Mouse (Mus musculus): ENCODE measurements at regions not wholly inside any gene's neighbourhood (a gene's known extent, or its start where the extent isn't known, plus 50 kb on each side); places are given as distances from the start of the nearest gene placed in this dataset.

- no peak for DNase-seq (ENCODE audit: low spot score in 2 of 2)
Measured at GRCm38 (mm10) chr6:116999940-117000339, 168.4 kb upstream of the Cxcl12 start.

GRCm38 (mm10) chr6:117000951-117001725 is 167.2 kb upstream of the Cxcl12 start:
- DNase-seq (ENCODE audit: low spot score in 2 of 2), result no peak

GRCm38 (mm10) chr6:117012621-117013020 is 155.7 kb upstream of the Cxcl12 start:
- no peak for DNase-seq (ENCODE audit: low spot score in 2 of 2)

- DNase-seq (ENCODE audit: low spot score in 2 of 2), result no peak
Measured at GRCm38 (mm10) chr6:117015461-117015860, 152.9 kb upstream of the Cxcl12 start.

GRCm38 (mm10) chr6:117021851-117022250 is 146.5 kb upstream of the Cxcl12 start:
- no peak for DNase-seq (ENCODE audit: low spot score in 2 of 2)

GRCm38 (mm10) chr6:117032042-117032746 is 136.1 kb upstream of the Cxcl12 start:
- no peak for DNase-seq (ENCODE audit: low spot score in 2 of 2)

GRCm38 (mm10) chr6:117043744-117044143 is 124.6 kb upstream of the Cxcl12 start:
- DNase-seq (ENCODE audit: low spot score in 2 of 2), result no peak

- DNase-seq (ENCODE audit: low spot score in 2 of 2), result no peak
Measured at GRCm38 (mm10) chr6:117049459-117050010, 118.8 kb upstream of the Cxcl12 start.

- no peak for DNase-seq (ENCODE audit: low spot score in 2 of 2)
Measured at GRCm38 (mm10) chr6:117060688-117061087, 107.6 kb upstream of the Cxcl12 start.

GRCm38 (mm10) chr6:117067541-117068305 is 100.6 kb upstream of the Cxcl12 start:
- DNase-seq (ENCODE audit: low spot score in 2 of 2), result no peak

- peak; percentile 58 to 73 for DNase-seq (ENCODE audit: low spot score in 2 of 2)
Measured at GRCm38 (mm10) chr6:117071311-117071710, 97.0 kb upstream of the Cxcl12 start.

GRCm38 (mm10) chr6:117071857-117072256 is 96.5 kb upstream of the Cxcl12 start:
- DNase-seq (ENCODE audit: low spot score in 2 of 2), result peak; percentile 4 to 14

GRCm38 (mm10) chr6:117079500-117079899 is 88.8 kb upstream of the Cxcl12 start:
- DNase-seq (ENCODE audit: low spot score in 2 of 2), result no peak

- no peak for DNase-seq (ENCODE audit: low spot score in 2 of 2)
Measured at GRCm38 (mm10) chr6:117080973-117081372, 87.4 kb upstream of the Cxcl12 start.

- no peak for DNase-seq (ENCODE audit: low spot score in 2 of 2)
Measured at GRCm38 (mm10) chr6:117084211-117084610, 84.1 kb upstream of the Cxcl12 start.

GRCm38 (mm10) chr6:117084833-117085500 is 83.4 kb upstream of the Cxcl12 start:
- DNase-seq (ENCODE audit: low spot score in 2 of 2), result no peak

GRCm38 (mm10) chr6:117094742-117095141 is 73.6 kb upstream of the Cxcl12 start:
- DNase-seq (ENCODE audit: low spot score in 2 of 2), result no peak

- DNase-seq (ENCODE audit: low spot score in 2 of 2), result no peak
Measured at GRCm38 (mm10) chr6:117099871-117100270, 68.5 kb upstream of the Cxcl12 start.

GRCm38 (mm10) chr6:117102693-117103092 is 65.6 kb upstream of the Cxcl12 start:
- no peak for DNase-seq (ENCODE audit: low spot score in 2 of 2)

- DNase-seq (ENCODE audit: low spot score in 2 of 2), result no peak
Measured at GRCm38 (mm10) chr6:117104047-117104446, 64.3 kb upstream of the Cxcl12 start.

GRCm38 (mm10) chr6:117104463-117104862 is 63.9 kb upstream of the Cxcl12 start:
- no peak for DNase-seq (ENCODE audit: low spot score in 2 of 2)

All from frontal cortex, postnatal 36 days (tissue).